Mouse (Mus musculus) C2C12 (cell line): ENCODE measurements at regions not wholly inside any gene's neighbourhood (a gene's known extent, or its start where the extent isn't known, plus 50 kb on each side); places are given as distances from the start of the nearest gene placed in this dataset.

ENCODE experiments used
- CTCF ChIP-seq: IDR thresholded peaks from one replicate; pipeline ENCODE4 v1.5.1; 2011; ENCODE audit not compliant: control insufficient read depth, insufficient read depth, insufficient read length
- MYOD1 ChIP-seq: IDR thresholded peaks from one replicate; pipeline ENCODE4 v1.6.1; 2011; ENCODE audit warnings: low read depth; ENCODE audit not compliant: control insufficient read depth, insufficient read length
- USF1 ChIP-seq: IDR thresholded peaks from one replicate; pipeline ENCODE4 v1.6.1; 2011; ENCODE audit warnings: low read depth, mild to moderate bottlenecking, control low read depth, moderate library complexity

- TF ChIP-seq CTCF (no peak), MYOD1 (no peak), USF1 (no peak)
These were observed 225.0 kb upstream of the N6amt1 start for GRCm38 (mm10) chr16:87129021-87129420.
